Mouse (Mus musculus) left cerebral cortex, postnatal 4 days (tissue): ENCODE measurements around the gene Apmap. TPM values are rescaled to one million over a fixed set of nuclear protein-coding genes. Genes with fewer than 3 reads are reported as not detected.
"Not testable (repeated sequence)": the region's sequence is repeated elsewhere in the genome, so short reads cannot be mapped to it uniquely, and the experiment has no call there.

Source experiments
- DNase-seq: peaks from one replicate; pipeline ENCODE4 v3.0.0-alpha.2; 2022
- intact Hi-C: fragments of 180-260 bp; cut with DNase I; formaldehyde crosslinking; loops from one replicate; pipeline ENCODE4 v1.15.1; 2025
- total RNA-seq, 2 experiments: library from RNA; stranded (reverse); gene quantifications; 2 replicates each; pipeline ENCODE4 v1.2.3; 2021

Apmap gene
- total RNA-seq, 2 experiments from 2014 or later: 29.1 to 37.9 TPM

DNA sequence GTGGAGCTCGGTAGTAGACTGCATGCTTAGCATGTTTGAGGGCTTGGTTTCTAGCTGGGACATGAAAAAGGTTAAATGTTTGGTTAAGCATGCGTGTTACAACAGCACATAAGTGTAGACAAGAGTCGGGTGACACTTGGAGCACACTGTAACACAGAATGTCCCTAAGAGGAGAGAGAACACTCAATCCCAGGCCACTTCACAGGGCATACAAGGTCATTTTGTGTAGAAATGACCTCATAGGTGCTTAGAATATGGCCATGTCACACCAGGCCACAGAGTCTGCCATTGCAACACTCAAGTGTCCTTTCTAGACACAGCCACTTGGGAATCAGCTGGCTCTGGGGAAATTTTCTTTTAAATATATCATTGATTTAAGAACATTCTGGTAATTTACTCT lies 15.6 kb upstream of the Apmap start:
- intact Hi-C loops: no loop called here

DNA sequence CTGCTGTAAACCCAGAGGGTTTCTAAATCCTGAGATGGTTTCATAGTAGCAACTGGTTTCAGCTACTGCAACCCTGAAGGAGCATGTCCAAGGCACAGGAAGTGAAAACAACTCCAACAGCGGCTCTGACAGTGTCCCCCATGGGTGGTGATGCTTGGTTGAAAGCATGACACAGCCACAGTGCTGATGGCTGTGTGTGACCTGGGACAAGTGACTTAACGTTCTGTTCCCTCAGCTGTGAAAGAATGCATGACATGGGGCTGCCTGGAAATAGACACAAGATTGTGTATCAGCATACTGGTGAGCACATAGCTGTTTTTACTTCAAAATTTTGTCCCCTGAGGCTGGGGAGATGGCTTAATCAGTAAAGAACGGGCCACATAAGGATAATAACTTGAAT lies 13.3 kb upstream of the Apmap start:
- DNase-seq: no peak
- intact Hi-C loops: no loop called here

More for the DNA sequence above, 15.6 kb upstream of the Apmap start:
- no peak for DNase-seq

DNA sequence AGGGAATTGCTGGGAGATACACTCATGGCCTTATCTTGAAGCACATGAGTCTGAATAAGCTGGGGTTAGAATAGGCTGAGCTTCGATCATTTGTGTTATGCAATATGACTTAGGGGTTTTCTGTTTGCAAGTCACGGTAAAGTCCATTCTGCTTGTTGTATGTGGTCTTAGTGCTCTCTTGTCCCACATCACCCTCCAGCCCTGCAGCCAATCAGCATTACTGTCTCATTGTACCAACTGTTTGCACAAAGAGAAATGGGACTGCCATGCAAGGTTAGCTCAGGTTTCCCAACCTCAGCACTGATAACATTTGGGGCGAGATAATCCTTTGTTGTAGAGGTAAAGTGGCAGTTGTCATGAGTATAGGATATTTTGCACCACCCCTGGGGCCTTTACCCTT lies 1.7 kb upstream of the Apmap start:
- no peak for DNase-seq
- intact Hi-C loops: no loop called here

DNA sequence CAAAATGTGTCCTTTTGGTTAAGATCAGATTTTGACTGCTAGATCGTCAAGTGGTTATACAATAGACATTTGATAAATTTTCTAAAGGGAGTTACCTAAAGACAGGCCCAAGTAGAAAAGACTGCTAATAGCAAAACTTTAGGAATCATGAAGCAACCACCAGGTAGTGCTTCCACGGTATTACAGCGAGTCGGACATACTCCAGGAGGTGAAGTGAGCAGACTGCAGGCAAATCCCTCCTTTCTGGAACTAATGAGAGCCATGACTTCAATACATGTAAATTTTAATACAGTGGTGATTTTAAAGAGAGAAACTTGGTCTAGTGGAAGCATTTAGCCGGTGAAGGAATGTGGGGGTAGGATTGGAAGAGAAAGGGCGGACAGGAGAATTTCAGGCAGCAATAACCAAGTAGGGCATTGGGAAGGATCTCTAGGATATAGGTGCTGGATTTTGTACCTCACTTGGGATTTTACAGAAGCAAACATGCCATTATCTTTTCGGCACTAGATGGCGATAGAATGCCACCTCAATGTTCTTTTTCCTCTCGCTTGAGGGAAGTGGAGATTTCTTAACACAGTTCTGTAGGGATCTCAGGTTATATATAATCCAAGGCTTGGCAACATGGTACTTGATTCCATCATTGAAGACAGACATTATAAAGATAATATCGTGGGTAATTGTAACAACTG lies 649 bp upstream of the Apmap start:
- DNase-seq: peak; percentile 49
- intact Hi-C loops: loop anchor here (2.0 kb wide), 2 partner anchors 66 to 140 kb away; partner anchors contain the start of gene Entpd6

DNA sequence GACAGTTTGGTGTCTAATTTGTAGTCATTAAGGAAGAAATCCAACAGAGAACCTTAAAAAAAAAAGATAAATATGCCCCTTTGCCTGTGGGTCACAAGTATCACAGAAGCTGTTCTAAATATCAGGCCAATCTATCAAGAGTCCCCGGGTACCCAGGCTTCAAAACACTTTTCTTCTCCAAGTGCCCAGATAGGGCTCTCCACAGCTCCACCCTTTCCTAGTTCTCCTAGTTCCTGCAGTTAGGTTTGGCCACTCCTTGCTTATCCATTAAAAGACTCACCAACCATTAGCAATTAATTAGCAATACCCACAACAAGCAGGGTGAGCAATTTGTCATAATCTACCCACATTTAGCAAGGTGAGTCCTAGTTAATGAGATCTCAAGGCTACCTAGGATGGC lies 1.3 kb downstream of the Apmap start:
- no peak for DNase-seq
- intact Hi-C loops: no loop called here

DNA sequence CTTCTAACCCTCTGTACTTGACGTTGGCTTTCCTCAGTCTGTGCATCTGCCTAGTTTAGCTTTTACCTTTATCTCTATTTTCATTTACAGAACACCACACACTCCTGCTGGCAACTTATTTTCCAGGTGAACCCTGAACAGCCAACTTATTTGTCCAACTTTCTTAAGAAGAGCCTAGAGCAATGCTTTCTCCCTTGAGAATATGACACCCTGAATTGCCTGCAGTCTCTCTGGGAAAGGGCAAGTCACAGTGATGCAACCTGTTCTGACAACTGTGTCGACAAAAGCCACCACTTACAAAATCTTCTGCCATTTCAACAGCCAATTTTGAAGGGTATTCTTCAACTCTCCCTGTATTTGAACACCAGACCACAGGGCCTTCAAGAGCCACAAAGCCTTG lies 3.6 kb downstream of the Apmap start:
- intact Hi-C loops: no loop called here
- DNase-seq: no peak

DNA sequence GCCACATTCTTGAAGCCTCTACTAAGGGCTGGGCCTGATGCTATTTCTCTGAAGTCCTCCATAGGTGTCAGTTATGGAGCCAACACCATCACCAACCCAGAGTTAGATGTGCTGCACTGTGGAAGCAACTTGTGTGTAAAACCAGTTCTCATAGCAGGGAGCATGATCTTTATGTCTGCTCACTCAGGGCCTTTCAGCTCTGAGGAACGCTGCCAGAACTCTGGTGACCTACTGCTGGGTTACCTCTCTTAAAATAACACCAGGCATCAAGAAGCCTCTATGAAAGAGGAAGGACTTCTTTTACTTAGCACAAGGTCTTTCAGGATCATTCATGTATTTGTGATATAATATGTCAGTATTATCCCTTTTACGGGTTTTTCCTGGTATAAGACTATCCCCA lies 6.2 kb downstream of the Apmap start:
- intact Hi-C loops: no loop called here
- no peak for DNase-seq

DNA sequence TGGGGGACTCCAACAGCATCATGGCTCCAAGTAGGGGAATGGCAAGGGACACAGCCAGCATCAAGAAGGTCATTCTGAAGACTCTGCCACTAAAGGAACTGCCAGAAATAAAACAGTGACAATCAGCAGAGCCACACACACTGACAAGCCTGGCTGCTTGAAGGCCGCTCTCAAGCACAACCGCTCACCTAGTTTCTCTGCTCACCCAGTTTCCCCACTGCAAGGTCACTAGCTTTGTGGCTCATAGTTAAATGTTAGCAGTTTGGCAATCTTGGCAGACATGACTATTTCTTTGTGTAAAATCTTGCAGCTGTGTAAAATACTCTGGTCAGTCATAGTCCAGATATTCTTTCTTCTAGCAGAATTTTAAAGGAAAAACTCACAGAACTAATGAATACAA lies 8.1 kb downstream of the Apmap start:
- DNase-seq: no peak
- intact Hi-C loops: no loop called here

DNA sequence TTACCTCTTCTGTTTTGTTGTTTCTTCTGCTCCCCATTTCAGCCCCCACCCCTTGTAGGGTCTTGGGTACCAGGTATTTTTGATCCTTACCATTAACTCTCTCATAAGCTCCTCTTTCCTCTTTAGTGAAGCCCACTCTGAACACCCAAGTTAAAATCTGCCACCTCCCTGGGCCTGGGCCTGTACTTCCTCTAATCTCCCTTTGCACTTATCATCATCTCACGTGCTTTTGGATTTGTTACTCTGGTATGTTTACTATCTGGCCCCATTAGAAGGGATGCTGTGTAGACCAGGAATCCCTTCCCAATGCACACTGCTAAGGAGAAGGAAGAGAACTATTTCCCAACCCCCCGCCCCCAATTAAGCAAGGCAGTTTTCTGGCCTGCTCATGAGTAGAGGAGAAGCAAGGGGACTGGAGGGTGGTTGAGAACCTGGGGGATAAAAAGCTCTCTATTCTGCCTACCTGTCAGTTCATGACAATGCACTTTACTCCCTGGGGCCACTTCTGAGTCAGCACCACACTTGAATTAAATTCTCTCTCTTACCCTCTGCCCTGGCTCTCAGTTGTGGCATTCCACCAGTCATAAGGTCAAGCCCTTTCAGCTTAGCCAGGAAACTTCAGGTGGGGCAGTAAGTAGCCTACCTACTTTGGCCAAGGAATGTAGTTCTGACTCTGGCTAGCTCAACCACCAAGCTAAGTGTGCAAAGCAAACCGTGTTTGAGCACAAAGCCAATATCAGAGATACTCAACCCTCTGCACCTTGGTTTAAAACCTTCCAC lies 12.8 kb downstream of the Apmap start:
- intact Hi-C loops: no loop called here
- no peak for DNase-seq

DNA sequence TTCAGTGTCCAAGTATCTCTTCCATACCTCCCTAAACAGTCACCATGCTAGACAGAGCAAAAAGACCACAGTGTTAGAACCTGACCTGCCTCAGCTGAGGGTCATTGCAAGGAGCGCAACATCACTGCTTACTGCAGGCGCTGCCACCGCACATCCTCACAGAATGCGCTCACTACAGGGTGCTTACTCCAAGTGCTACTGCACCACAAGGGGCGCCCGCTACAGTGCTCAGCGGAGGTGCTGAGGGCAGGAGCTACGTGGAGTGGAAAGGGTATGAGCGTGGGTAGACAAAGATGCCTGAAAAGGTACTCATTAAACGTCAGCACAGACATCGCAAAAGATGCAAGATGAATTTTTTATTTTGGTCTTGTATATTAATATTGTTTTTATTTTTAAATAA lies 19.3 kb downstream of the Apmap start:
- intact Hi-C loops: no loop called here
- DNase-seq: no peak

DNA sequence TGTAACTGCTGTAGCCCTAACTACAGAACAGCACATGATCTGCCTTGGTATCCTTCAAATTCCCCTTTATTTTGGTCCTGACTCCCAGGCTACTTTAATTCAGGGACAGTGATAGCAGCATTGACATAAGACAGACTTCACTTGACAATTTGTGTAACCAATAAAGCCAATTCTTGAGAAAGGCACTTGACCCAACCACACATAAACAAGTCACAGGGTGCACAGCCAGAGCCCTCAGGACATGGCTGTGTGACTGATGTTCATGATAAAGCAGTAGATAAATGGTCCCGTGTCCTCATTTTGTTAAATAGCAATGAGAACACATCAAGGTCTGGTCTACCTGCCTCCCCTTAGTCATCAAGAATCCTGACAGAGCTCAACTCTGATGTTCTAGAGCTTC lies 28.7 kb downstream of the Apmap start:
- no peak for DNase-seq
- intact Hi-C loops: no loop called here

DNA sequence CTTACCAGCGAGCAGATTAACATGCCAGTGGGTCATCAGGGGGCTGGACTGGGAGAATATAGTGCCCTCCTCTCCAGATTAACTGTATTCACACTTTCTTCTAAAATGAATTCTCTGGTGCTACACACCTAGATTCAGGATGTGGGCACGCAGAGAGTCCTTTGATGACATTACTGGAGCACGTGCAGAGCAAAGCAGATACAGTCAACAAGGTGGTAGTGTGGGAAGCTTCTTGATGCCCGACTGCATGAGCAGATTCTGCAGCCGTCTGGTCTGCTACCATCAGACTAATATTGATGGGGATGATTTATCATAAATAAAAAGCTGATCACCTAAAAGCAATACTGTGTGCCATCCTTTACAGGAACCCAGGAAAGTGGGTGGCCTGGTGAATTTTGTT lies 29.8 kb downstream of the Apmap start:
- DNase-seq: no peak
- intact Hi-C loops: no loop called here

DNA sequence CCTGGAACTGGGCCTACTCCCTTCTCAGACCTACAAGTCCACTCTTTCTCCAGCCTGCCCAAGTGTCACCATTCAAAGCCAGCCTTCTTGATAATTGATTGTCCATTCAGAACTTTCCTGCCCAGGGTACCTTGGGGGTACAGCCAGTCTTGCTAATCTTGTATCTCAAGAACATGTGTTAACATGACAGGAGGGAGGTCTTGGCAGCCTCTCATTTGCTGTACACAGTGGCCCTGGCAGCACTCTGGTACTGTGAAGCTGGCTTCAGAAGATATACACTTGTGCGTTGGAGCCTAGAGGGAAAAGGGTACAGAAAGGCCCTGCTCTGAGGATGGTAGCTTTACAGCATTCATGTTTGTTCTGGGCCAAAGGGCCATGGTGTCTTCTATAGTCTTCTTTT lies 32.1 kb downstream of the Apmap start:
- intact Hi-C loops: no loop called here
- no peak for DNase-seq

DNA sequence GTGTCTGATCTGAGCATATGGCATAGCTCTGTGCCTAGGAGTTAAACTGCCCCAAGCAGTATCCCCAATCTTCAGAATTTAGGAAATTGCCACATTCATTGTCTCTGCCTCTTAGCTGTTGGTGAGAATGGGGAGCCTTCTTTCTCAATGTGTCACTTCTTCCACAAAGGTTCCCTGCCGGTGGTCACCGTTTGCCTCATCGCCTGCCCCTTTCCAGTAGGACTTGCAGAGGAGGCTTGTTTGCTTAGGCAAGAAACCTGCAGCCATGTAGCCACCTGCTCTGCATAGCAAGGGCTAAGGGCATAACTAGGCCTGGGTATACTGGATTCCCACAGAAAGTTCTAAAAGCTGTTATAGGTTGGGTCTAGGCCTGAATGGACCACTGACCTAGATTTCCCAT lies 35.9 kb downstream of the Apmap start:
- no peak for DNase-seq
- intact Hi-C loops: no loop called here

DNA sequence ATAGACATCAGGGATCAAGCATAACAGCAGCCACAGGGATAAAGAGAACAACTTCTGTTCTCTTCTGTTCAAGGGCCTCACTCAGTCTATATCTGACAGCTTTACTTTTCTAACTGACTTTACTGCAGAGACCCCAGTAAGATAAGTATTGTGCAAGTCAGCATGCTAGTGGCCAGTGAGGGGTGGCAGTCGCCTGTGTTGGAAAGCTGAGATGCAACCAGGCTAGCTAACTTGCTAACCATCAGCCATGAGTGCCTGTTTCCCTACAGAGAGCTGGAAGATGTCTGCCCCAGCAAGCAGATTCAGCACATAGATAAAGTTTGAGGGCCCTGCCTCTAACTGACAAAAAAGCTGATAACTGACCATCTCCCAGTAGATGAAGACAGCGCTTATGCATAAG lies 37.6 kb downstream of the Apmap start:
- intact Hi-C loops: no loop called here
- no peak for DNase-seq

DNA sequence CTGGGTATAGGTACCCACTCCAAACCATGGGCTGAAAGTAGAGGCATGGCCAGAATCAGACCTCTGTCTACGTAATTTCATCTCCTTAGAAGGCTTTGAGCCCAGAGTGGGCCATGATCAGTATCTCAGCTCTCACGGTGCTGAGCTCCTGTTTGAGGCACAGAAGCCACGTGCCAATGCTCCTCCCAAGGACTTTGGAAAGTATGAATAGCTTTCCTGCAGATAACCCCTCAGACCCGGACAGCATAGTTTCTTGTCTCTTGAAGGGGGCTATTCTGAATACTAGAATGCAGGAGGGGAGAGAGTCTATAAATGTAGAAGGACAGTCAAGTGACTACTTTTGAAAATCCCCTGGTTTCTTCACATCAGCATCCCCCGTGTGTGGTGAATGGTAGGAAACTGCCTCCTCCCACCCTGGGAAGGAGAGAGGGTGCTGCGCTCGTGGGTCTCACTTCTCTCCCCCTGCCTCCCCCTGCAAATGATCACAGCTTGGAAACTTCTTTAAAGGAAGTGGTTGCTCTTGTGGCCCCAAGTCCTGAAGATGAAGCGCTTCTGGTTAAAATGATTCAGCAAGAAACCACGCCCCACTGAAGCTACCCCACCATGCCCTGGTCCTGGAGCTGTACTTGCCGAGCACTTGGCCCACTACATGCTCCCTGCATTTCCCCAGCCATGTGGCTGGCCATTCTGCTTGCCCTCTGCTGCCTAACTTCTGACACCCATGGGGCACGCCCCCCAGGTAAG lies 38.3 kb downstream of the Apmap start, which contains the start of gene Cst7:
Gene Cst7, plus strand, starts transcription at position 569 of the 744 bp plus-strand sequence.
- intact Hi-C loops: no loop called here
- DNase-seq: no peak

DNA sequence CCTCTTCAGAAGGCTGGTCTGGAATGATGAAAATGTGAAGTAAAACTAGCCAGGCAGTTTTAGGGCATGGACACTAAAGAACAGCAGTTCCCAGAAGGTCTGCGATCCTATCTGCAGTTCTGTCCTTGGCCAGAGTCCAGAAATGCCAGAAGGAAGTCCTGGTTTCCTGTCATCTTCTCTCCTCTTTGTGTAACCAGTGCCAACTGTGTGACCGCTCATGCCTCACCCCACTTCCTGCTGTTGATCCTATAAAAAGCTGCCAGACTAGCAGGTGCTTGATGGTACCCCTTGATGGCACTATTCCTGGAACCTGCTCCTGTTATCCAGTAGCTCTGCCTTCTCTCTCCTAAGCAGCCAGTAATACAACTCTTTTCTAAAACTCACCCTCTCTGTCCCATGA lies 41.3 kb downstream of the Apmap start:
- intact Hi-C loops: no loop called here
- DNase-seq: peak; percentile 20

DNA sequence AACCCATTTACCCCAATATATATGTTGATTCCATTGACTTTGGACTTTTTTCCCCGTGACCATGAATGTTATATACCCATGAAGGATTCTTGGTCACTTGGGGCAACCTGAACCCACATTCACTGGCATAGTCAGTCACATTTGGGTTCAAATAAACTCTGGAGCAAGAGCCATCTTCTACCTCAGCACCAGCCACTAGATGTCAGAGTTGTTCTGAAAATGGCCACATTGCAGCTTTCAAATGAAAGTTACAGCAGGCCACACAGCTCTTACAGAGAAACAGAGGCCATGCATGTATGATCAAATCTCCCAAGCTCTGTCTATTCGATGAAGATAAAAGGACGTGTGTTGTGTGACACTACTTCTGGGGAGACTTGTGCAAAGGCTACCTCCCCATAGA lies 49.8 kb downstream of the Apmap start:
- intact Hi-C loops: no loop called here
- DNase-seq: peak; percentile 8

DNA sequence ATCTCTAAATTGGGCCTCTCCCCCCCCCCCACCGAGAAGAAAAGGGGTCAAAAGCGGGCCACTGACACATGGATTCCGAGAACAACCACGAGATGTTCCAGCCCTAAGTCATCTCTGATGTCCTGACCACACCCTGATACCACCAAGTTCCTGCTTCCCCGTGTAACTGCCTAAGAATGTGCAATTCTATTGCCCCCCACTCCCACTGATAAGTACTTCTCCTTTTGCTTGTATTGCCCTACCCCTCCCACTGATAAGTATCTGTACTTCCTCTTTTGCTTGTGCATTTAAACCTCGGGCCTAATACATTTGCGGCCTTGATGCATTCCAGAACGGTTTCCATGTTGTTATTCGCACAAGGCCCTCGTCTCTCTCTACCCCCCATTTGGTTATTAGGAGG lies 58.8 kb downstream of the Apmap start:
- DNase-seq: not testable (repeated sequence)
- intact Hi-C loops: loop anchor here (5.0 kb wide), 1 partner anchor 37 kb away; no protein-coding TSS in a partner anchor
